Mouse (Mus musculus) hindbrain, embryonic 12.5 days (tissue): ENCODE measurements around the gene Mon2. TPM values are rescaled to one million over a fixed set of nuclear protein-coding genes. Genes with fewer than 3 reads are reported as not detected.
A peak's percentile ranks its signal among the peaks of the same experiment; 100 is the strongest.

Experiments
- ATAC-seq: fragments of 200-750 bp; cut with Nextera tagmentation; 2 replicates; pipeline ENCODE4 v1.8.0; 2017; ENCODE audit warnings: moderate TSS enrichment; ENCODE audit not compliant: low FRiP score
- H3K27ac ChIP-seq: fragments of 300-500 bp; sonication (generic); 2 replicates; pipeline ENCODE4 v1.5.1; 2016; ENCODE audit warnings: mild to moderate bottlenecking
- H3K27me3 ChIP-seq: fragments of 300-500 bp; sonication (generic); 2 replicates; pipeline ENCODE4 v1.6.1; 2016; ENCODE audit warnings: mild to moderate bottlenecking
- H3K36me3 ChIP-seq: fragments of 300-500 bp; sonication (generic); 2 replicates; pipeline ENCODE4 v1.6.1; 2016; ENCODE audit warnings: mild to moderate bottlenecking
- H3K4me1 ChIP-seq: fragments of 300-500 bp; sonication (generic); 2 replicates; pipeline ENCODE4 v1.6.1; 2016
- H3K4me2 ChIP-seq: fragments of 300-500 bp; sonication (generic); replicated peaks from 2 replicates; pipeline ENCODE4 v1.6.1; 2016; ENCODE audit warnings: mild to moderate bottlenecking
- H3K4me3 ChIP-seq: fragments of 300-500 bp; sonication (generic); 2 replicates; pipeline ENCODE4 v1.5.1; 2016; ENCODE audit warnings: mild to moderate bottlenecking
- H3K9ac ChIP-seq: fragments of 300-500 bp; sonication (generic); 2 replicates; pipeline ENCODE4 v1.6.1; 2016; ENCODE audit warnings: mild to moderate bottlenecking, moderate library complexity
- H3K9me3 ChIP-seq: fragments of 300-500 bp; sonication (generic); replicated peaks from 2 replicates; pipeline ENCODE4 v1.6.1; 2016; ENCODE audit warnings: mild to moderate bottlenecking
- WGBS: fragments of 180-500 bp; shearing (Covaris S2); methylation state at CpG from one replicate; pipeline ENCODE4 v1.1.7; 2016; 5-methylcytosine and 5-hydroxymethylcytosine counted together
- polyA plus RNA-seq: library from polyadenylated mRNA; unstranded; fragments of >200 nt; fragmentation: Nextera tagmentation; extraction: Ambion mirVana; gene quantifications from 2 replicates; pipeline ENCODE4 v1.2.1, GENCODE M21; 2016

Mon2 gene
- polyA plus RNA-seq, 1 experiment from 2014 or later = 50.8 TPM

DNA sequence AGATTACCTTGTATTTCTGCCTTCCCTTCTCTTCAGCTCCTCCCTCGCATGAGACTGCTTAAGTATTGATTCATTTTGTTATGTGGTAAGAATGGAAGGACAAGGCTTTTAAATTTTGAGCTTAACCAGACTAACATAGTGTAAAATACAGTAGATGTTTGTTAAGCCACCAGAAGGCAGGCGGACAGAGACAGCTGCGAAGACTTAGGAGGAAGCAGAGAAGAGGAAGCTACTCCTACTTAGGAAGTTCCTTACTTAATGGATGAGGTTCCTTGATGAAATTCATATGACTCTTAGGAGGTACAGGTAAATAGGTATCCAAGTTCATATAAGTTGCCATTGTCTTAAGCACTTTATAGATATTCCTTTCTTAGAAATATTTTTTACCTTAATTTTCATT is 16.3 kb upstream of the Mon2 start:
- no peaks in the 10 kb centered on the region for H3K9me3 ChIP-seq
- no peak overlapping the region for H3K9ac ChIP-seq
- H3K4me2 ChIP-seq = no peak overlapping the region
- no peak overlapping the region for H3K27ac ChIP-seq
- WGBS = 81% methylated on average over 3 of the region's 3 CpGs
- no peaks in the 10 kb centered on the region for H3K36me3 ChIP-seq
- H3K27me3 ChIP-seq = no peaks in the 10 kb centered on the region
- ATAC-seq = no peak
- H3K4me1 ChIP-seq = no peaks in the 10 kb centered on the region
- no peak overlapping the region for H3K4me3 ChIP-seq

- Histone ChIP-seq H3K36me3 (no peaks in the 10 kb centered on the region), H3K9me3 (no peaks in the 10 kb centered on the region), H3K4me2 (no peak overlapping the region), H3K9ac (no peak overlapping the region), H3K4me3 (no peak overlapping the region), H3K27ac (no peak overlapping the region), H3K4me1 (no peaks in the 10 kb centered on the region), H3K27me3 (no peaks in the 10 kb centered on the region)
- peak; percentile 48; the same call in 1 of the 2 replicates for ATAC-seq
- WGBS = 30% methylated on average over 5 of the region's 5 CpGs
Observed at GRCm38 (mm10) chr10:123091737-123092136, 15.4 kb upstream of the Mon2 start.

DNA sequence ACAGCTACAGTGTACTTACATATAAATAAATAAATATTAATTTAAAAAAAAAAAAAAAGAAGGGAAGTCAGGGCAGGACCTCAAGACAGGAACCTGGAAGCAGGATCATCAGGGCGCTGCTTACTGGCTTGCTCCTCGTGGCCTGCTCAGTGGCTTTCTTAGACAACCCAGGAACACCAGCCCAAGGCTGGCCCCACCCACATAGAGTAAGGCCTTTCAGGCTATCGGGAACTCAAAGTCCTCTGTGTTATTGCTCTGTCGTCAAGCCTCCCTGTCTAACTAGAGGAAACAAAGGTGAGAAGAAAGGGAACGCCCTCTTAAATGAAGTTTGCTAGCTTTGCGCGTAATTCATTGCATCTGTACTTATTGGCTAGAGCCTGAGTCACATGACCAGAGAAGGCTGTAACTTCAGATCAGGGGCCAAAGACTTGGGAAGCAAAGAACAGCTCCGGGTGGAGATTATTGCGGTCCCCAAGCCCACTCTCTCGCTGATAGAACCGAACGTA is 13.2 kb upstream of the Mon2 start:
- Histone ChIP-seq H3K4me2 (no peak overlapping the region), H3K9ac (no peak overlapping the region), H3K9me3 (no peaks in the 10 kb centered on the region), H3K4me1 (no peaks in the 10 kb centered on the region), H3K4me3 (no peak overlapping the region), H3K27me3 (no peaks in the 10 kb centered on the region), H3K36me3 (no peaks in the 10 kb centered on the region), H3K27ac (no peak overlapping the region)
- WGBS = 80% methylated on average over 12 of the region's 12 CpGs
- no peak for ATAC-seq

GRCm38 (mm10) chr10:123086847-123087246 is 10.5 kb upstream of the Mon2 start:
- H3K4me3 ChIP-seq = no peak overlapping the region
- no peak overlapping the region for H3K4me2 ChIP-seq
- ATAC-seq = no peak
- H3K27ac ChIP-seq = no peak overlapping the region
- no peaks in the 10 kb centered on the region for H3K4me1 ChIP-seq
- H3K36me3 ChIP-seq = no peaks in the 10 kb centered on the region
- no peak overlapping the region for H3K9ac ChIP-seq
- 76% methylated on average over 2 of the region's 2 CpGs for WGBS
- no peaks in the 10 kb centered on the region for H3K27me3 ChIP-seq
- no peaks in the 10 kb centered on the region for H3K9me3 ChIP-seq

GRCm38 (mm10) chr10:123084900-123085641 is 8.8 kb upstream of the Mon2 start:
- H3K4me3 ChIP-seq = no peak overlapping the region
- no peak overlapping the region for H3K27ac ChIP-seq
- no peak overlapping the region for H3K9ac ChIP-seq
- no peaks in the 10 kb centered on the region for H3K36me3 ChIP-seq
- ATAC-seq = no peak
- H3K27me3 ChIP-seq = peaks cover 2% of the 10 kb centered on the region; the same call in 1 of the 2 replicates
- 70% methylated on average over 10 of the region's 10 CpGs for WGBS
- H3K4me2 ChIP-seq = no peak overlapping the region
- no peaks in the 10 kb centered on the region for H3K9me3 ChIP-seq
- no peaks in the 10 kb centered on the region for H3K4me1 ChIP-seq

GRCm38 (mm10) chr10:123084307-123084706 is 8.0 kb upstream of the Mon2 start:
- H3K27ac ChIP-seq = no peak overlapping the region
- no peak for ATAC-seq
- H3K9me3 ChIP-seq = no peaks in the 10 kb centered on the region
- WGBS = 76% methylated on average over 9 of the region's 9 CpGs
- no peak overlapping the region for H3K9ac ChIP-seq
- H3K27me3 ChIP-seq = peaks cover 5% of the 10 kb centered on the region; the same call in 1 of the 2 replicates
- no peaks in the 10 kb centered on the region for H3K36me3 ChIP-seq
- H3K4me3 ChIP-seq = no peak overlapping the region
- H3K4me2 ChIP-seq = no peak overlapping the region
- no peaks in the 10 kb centered on the region for H3K4me1 ChIP-seq

DNA sequence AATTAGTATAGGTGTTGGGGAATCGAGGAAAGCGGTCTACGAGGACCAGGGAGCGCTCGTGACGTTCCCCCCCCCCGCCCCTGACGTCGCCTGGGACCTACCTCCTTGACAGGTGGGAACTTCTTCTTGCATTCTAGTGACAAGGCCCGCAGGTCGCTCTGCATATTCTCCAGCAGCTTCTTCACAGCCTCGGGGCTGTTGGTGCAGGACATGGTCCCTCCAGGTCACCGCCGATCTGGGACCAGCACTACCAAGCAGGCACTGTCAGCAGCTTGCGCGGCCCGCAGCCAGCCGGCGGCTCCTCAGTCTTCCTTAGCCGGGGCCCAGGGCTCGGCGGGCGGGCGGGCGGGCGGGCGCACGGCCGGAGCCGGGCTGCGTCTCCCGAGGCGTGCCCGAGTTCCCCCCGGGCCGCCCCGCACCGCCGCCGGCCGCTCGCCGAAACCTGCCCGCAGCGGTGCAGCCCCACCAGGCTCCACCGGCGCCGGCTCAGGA is 508 bp downstream of the Mon2 start:
- Histone ChIP-seq H3K4me1 (peaks cover 12% of the 10 kb centered on the region), H3K27ac (peak overlapping the region; percentile 81), H3K4me2 (peak overlapping the region; percentile 81), H3K9ac (peak overlapping the region; percentile 95), H3K9me3 (no peaks in the 10 kb centered on the region), H3K4me3 (peak overlapping the region; percentile 96), H3K27me3 (peaks cover 5% of the 10 kb centered on the region; the same call in 1 of the 2 replicates), H3K36me3 (peaks cover 7% of the 10 kb centered on the region; the same call in 1 of the 2 replicates)
- ATAC-seq = peak; percentile 73
- under 1% methylated on average over 40 of the region's 48 CpGs for WGBS

DNA sequence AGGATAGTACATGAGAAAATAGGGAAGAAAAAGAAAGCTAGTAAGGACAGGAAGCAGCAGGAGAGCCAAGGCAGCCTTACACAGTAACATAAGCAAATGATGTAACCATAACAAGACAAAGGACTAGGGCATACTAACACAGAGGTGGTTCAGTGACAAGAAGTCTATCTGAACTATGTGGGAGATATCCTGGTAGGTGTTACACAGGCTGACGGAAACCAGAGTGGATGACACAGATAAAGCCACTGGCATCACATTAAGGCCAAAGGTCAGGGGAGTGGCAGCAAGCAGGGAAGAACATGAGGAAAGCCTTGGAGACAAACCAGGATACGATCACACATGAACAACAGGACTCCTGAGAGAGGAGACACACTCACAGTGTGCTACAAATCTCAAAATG is 4.3 kb downstream of the Mon2 start:
- WGBS = 89% methylated on average over 2 of the region's 2 CpGs
- ATAC-seq = no peak
- Histone ChIP-seq H3K4me2 (no peak overlapping the region), H3K4me1 (peaks cover 11% of the 10 kb centered on the region), H3K4me3 (no peak overlapping the region), H3K36me3 (peaks cover 18% of the 10 kb centered on the region), H3K9me3 (no peaks in the 10 kb centered on the region; the same call in 1 of the 2 replicates), H3K27ac (no peak overlapping the region), H3K27me3 (no peaks in the 10 kb centered on the region), H3K9ac (no peak overlapping the region)

- no peak overlapping the region for H3K4me3 ChIP-seq
- H3K27me3 ChIP-seq = no peaks in the 10 kb centered on the region
- H3K4me2 ChIP-seq = no peak overlapping the region
- H3K27ac ChIP-seq = no peak overlapping the region
- H3K9me3 ChIP-seq = no peaks in the 10 kb centered on the region
- 96% methylated on average over 2 of the region's 2 CpGs for WGBS
- no peak overlapping the region for H3K9ac ChIP-seq
- ATAC-seq = no peak
- H3K4me1 ChIP-seq = no peaks in the 10 kb centered on the region
- 0 out of 2 replicates have a peak, but pooled peaks cover 4% of the 10 kb centered on the region for H3K36me3 ChIP-seq
Observed at GRCm38 (mm10) chr10:123063021-123063420, 13.3 kb downstream of the Mon2 start.

DNA sequence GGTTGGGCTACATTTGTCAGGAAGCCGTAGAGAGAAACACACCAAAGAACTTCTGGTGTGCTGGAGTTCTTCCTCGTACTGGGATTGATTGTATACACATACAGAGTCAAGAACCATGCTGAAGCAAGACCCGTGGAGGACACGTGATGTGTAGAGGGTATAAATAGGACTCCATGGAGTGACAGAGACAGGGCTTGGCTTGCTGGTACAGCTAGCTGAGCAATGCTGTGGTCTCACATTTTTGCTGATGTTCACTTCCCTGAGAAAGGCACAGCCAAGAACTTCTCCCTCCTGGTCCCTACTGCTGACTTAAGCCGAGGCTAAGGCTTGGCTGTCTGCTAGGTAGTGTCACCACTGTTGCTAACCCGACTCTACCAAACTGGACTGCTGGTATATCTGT is 15.5 kb downstream of the Mon2 start:
- H3K4me1 ChIP-seq = no peaks in the 10 kb centered on the region
- no peak overlapping the region for H3K4me3 ChIP-seq
- no peak overlapping the region for H3K9ac ChIP-seq
- WGBS = 93% methylated on average over 6 of the region's 6 CpGs
- H3K4me2 ChIP-seq = no peak overlapping the region
- no peaks in the 10 kb centered on the region for H3K27me3 ChIP-seq
- H3K36me3 ChIP-seq = 0 out of 2 replicates have a peak, but pooled peaks cover 4% of the 10 kb centered on the region
- ATAC-seq = no peak
- H3K9me3 ChIP-seq = no peaks in the 10 kb centered on the region
- H3K27ac ChIP-seq = no peak overlapping the region

DNA sequence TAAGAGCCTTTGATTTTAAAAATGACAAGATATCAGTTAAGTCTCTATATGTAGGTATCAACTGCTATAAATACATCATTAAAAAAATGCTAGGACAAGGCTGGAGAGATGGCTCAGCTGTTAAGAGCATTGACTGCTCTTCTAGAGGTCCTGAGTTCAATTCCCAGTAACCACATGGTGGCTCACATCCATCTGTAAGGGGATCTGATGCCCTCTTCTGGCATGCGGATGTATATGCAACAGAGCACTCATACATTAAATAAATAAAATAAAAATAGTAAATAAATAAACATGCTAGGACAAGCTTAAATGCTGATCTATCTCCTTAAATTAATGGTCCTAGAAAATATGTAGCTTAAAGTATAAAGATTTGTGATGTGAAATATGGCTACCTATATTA is 19.2 kb downstream of the Mon2 start:
- 91% methylated on average over 1 of the region's 1 CpGs for WGBS

GRCm38 (mm10) chr10:123056463-123056862 is 19.8 kb downstream of the Mon2 start:
- no peak overlapping the region for H3K4me3 ChIP-seq
- 0 out of 2 replicates have a peak, but pooled peaks cover 4% of the 10 kb centered on the region for H3K36me3 ChIP-seq
- no peaks in the 10 kb centered on the region for H3K9me3 ChIP-seq
- H3K27me3 ChIP-seq = no peaks in the 10 kb centered on the region
- H3K9ac ChIP-seq = no peak overlapping the region
- WGBS = 81% methylated on average over 10 of the region's 10 CpGs
- no peaks in the 10 kb centered on the region for H3K4me1 ChIP-seq
- ATAC-seq = peak; percentile 50; the same call in 1 of the 2 replicates
- H3K27ac ChIP-seq = no peak overlapping the region
- no peak overlapping the region for H3K4me2 ChIP-seq

More for the DNA sequence above, 19.2 kb downstream of the Mon2 start:
- Histone ChIP-seq H3K4me3 (no peak overlapping the region), H3K36me3 (0 out of 2 replicates have a peak, but pooled peaks cover 4% of the 10 kb centered on the region), H3K27ac (no peak overlapping the region), H3K4me2 (no peak overlapping the region), H3K9ac (no peak overlapping the region), H3K9me3 (no peaks in the 10 kb centered on the region), H3K27me3 (no peaks in the 10 kb centered on the region), H3K4me1 (no peaks in the 10 kb centered on the region)
- ATAC-seq = no peak
